Mouse (Mus musculus) brain, embryonic 18.5 days (tissue): ENCODE results near the gene Zbtb11.
A peak's percentile ranks its signal among the peaks of the same experiment; 100 is the strongest.

ENCODE experiments used
- DNase-seq: peaks from one replicate; pipeline ENCODE4 v3.0.0-alpha.2; 2012; ENCODE audit warnings: low read depth, low spot score

The Zbtb11 gene

GRCm38 (mm10) chr16:55970416-55970815 lies 3.3 kb upstream of the Zbtb11 start:
- DNase-seq, result no peak

DNA sequence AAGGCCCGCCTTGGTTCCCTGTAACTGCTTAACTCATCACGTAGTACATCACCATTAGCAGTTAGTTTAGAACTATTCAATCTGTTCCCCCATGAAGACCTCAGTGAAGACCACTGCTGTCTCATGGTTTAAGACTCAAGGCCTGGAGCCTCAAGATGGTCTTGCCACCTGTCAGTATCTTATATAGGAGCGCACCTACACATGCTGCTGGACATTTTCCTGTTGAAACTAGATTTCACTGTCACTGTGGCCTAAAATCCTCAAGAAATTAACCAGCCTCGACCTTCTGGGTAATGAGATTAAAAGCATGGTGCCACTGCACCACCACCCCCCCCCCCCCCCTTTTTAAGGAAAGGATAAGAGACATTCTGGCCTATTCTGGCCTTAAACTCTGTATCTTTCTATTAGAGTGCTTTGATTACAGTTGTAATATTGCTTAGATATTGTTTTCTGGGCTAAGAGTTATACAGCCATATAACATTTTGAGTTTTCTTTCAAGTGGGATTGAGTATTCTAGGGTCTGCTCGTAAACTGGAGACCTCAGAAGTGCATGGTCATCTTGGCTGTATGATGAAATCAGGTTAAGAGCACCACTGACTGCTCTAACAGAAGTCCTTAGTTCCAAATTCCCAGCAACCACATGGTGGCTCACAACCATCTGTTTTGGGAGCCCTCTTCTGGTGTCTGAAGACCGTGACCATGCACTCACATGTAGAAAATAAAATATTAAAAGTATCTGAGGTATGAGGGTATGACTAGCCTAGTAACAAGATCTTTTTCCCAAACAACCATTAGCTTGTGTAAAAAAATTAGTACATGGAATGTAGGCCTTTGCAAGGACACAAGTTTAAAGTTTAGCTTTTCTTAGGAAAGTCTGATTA lies 1.7 kb upstream of the Zbtb11 start:
- DNase-seq, result no peak

DNA sequence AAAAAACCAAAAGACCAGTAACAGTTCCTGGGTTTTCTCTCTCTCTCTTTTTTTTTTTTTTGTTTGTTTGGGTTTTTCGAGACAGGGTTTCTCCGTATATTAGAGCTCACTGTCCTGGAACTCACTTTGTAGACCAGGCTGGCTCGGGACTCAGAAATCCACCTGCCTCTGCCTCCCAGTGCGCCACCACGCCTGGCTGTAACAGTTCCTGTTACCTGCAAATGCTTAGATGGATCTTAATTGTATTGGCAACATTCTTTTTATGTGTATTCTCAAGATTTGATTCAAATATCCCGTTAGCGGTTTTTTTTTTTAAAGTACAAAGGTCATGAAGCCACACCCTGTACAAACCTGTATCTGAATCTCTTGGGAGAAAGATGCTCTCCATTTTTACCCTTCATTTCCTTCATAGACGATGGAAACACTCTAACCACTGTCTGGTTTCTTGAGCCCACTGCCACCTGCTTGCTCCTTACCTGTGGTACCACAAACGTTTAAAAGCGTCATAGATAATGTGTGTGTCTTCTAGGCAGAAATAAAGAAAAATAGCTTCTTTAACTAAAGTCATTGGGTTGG lies 969 bp upstream of the Zbtb11 start:
- DNase-seq, result no peak

DNA sequence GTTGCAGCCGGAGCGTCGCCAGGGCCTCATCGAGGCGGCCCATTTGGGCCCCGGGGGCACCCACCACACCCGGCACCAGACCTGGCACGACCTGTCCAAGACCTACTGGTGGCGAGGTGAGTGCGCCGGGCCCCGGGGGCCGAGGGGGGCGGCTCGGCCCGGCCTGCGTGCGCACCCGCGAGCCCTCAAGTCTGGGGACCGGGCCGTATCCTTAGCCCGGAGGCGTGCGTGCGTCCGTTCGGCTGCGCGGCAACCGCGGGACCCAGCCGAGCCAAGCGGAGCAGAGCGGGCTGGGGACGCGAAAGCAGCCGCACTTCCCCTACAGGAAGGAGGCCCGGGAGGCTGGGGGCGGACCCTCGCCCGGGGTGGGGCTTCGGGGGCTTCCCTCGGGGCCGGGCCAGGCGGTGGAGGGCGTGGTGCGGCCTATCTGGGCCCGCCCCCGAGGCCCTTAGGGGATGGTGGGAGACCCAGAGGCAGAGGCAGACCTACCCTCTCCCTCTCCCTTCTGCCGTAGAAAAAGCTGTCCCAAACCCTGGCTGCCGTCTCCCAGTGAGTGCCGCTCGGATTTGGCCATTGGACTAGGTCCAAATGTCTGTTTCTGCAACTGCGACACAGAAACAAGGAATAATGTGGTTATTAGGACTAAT lies 696 bp downstream of the Zbtb11 start:
- DNase-seq, result peak; percentile 66

GRCm38 (mm10) chr16:55974903-55975285 lies 1.2 kb downstream of the Zbtb11 start:
- DNase-seq, result no peak

DNA sequence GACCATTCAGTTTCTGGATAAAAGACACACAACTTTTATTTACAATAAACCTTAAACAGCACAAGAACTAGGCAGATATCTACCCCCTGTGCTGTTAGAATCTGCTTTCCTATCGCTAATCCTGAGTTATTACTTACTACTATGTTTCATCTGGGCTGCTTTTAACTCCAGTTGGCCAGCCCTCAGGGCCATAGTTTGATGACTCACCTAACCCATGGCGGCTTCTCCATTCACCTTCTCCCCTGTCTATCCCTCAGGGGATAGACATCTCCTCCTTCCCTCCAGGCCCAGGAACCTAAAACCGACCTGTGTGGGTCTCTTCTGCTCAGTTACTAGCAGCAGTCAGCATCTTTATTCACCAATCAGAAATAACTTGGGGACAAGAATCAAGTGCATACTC lies 12.3 kb downstream of the Zbtb11 start:
- DNase-seq, result no peak

- no peak for DNase-seq
These were observed 16.6 kb downstream of the Zbtb11 start for GRCm38 (mm10) chr16:55990311-55990710.

DNA sequence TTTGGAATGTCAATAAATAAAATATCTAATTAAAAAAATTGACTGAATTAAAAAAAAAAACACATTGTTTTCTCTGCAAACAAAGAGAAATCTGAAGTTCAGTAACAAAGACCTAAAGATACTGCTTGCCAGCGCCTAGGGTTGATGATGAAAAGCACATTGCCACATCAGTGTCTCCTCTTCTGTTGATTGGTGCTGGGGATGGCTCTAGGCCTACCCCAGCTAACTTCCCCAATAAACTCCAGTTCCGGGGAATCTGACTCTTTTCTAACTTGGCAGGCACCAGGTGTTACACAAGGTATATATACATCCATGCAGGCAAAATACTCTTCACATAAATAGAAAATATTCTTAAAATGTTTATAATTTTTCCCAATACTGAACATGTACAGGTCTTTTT lies 20.6 kb downstream of the Zbtb11 start:
- no peak for DNase-seq

DNA sequence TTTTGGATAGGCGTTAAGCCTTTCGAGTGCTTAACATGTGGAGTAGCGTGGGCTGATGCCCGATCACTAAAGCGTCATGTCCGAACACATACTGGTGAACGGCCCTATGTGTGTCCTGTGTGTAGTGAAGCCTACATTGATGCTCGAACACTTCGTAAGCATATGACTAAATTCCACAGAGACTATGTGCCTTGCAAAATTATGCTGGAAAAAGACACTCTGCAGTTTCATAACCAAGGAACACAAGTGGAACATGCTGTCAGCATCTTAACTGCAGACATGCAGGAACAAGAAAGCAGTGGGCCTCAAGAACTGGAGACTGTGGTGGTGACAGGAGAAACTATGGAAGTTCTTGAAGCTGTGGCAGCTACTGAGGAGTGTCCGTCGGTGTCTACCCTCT lies 33.1 kb downstream of the Zbtb11 start:
- DNase-seq, result no peak

GRCm38 (mm10) chr16:56008862-56009261 lies 35.2 kb downstream of the Zbtb11 start:
- no peak for DNase-seq

GRCm38 (mm10) chr16:56012789-56013743 lies 39.4 kb downstream of the Zbtb11 start:
- DNase-seq, result no peak

GRCm38 (mm10) chr16:56014076-56014475 lies 40.4 kb downstream of the Zbtb11 start:
- no peak for DNase-seq

DNA sequence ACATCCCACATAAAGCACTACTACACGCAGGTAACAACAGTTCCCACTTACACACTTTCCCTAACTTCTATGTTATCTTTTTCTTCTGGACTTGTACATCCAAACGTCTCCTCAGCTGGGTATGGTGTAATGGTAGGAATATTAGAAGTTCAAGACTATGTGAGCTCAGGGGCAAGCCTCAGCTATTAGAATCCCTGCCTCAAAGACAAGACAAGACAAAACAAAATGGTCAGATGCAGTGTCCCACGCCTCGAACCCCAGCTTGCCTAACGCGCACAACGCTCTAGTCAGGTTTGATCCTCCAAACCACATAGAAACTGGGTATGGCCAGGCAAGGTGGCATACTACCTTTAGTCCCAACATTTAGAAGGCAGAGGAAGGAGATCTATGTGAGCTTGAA lies 46.0 kb downstream of the Zbtb11 start:
- no peak for DNase-seq

DNA sequence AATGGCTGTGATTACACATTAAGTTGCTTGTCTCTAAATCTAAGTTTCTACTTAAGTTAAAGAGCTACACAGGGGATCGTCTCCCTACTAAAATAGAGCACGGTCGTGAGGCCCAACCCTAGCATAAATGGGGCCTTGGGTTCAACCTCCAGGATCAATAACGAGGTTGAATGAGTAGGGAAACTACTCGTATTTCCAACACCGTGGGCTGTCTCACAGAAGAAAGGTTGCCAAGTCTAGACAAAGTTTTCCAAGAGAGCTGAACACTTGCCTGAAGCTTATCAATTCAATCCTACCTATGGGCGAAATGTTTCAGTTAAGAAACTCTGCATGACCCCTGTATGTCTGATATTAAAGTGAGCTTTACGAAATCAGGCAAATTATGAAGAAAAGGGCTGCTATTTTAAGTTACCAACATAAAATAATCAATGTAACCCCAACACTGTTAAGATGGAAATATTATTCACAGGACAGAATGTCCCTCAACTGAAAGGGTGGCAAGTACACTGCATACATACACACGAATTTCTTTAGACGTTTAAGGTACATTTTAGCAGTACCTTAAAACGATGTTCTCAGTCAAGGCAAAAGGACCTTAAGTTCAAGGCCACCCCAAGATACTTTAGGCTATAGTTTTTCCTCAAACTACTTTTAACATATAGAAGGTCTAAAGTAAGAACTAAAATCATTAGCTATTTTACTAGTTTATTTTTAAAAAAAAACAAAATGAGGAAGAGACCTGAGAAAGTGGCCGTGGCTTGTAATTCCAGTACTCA lies 54.4 kb downstream of the Zbtb11 start:
- DNase-seq, result no peak

DNA sequence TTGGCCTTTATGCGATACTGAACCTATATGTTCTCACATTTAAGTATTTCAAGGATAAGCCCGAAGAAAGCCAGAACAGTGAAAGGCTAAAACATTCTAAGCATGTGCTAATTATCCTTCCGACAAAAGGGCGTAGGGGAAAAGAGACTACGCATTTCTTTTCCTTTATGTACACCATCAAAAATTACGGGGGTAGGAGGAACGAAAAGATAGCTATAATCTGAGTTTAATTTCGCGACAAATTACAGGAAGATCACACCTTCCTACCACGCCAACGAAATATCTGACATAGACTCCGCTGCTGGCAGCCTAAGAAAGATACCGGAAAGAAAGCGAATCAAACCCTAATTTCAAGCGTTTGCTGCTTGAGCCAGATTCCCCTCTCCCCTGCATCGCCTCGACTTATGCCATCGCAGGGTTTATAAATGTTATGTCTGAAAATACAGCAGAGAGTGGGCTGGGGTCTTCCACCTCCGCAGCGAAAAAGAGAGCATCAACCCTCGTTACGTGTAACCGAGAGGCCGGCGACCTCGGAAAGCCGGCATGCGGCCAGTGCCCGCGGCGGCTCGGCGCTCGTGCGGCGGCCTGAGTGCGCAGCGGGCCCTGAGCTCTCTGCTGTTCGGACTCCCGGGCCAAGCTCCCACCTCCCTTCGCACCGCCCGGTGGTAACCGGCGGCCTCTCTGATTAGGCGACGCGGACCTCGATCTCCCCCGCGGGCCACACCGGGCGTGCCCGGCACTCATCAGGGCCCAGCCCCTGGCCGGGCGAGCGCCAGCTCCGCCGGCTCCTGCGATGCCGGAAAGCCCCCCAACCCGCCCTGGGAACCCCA lies 55.3 kb downstream of the Zbtb11 start:
- no peak for DNase-seq

DNA sequence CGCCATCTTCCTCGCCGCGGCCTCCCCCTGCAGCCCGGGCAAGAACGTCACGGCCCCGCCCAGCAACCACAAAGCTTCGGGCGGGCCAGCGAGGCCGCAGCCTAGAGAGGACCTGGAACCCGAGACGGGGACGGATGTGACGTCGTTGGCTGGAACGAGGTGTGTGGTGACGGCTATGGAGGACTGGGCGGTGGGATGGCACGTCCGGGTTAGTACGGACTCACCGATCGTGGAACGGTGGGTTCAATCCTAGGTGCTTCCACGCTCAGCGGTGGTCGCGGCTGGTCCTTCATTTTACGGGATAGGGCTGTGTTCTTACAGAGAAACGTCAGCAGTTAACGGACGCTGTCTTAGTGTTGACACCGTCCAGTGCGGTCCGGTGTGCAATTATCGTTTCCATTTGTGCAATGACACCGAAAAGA lies 56.0 kb downstream of the Zbtb11 start, which contains the start of gene Pcnp:
Pcnp (minus strand) TSS at position 79 of the 422 bp plus-strand sequence.
- DNase-seq, result peak; percentile 93

DNA sequence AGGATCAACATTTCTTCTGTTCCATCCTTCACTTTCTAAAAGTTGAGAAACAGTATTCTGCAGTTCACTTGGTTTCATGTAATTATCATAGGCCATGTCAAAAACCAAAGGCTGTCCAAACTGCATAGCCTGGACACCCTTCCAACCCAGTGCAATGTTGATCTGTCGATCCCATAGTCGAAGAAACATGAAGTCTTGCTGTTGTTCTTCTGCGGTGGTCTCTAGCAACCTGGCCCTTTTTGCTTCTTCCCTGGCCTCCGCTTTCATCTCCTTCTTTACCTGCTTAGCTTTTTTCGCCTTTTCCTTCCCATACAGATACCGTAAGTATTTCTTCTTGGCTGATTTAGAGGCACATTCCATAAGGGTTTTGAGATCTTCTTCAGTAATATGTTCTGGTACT lies 60.9 kb downstream of the Zbtb11 start:
- DNase-seq, result no peak

DNA sequence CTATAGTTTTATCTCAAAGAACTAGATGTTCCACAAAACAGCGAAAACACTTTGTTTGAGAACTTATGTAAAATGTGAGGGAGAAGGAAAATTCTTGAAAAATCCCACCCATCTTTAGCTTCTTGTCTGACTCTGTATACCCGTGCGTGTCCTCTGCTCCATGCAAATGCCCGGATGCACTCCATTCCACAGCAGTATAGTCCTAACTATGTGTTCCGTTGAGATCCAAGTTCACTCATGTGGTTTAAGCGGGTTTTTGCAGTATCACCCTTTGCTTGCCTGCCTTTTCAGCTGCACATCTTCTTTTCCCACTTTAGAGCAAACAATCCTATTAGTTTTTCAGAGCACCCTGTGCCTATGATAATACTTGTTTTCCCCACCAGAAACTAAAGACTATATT lies 62.8 kb downstream of the Zbtb11 start:
- no peak for DNase-seq

DNA sequence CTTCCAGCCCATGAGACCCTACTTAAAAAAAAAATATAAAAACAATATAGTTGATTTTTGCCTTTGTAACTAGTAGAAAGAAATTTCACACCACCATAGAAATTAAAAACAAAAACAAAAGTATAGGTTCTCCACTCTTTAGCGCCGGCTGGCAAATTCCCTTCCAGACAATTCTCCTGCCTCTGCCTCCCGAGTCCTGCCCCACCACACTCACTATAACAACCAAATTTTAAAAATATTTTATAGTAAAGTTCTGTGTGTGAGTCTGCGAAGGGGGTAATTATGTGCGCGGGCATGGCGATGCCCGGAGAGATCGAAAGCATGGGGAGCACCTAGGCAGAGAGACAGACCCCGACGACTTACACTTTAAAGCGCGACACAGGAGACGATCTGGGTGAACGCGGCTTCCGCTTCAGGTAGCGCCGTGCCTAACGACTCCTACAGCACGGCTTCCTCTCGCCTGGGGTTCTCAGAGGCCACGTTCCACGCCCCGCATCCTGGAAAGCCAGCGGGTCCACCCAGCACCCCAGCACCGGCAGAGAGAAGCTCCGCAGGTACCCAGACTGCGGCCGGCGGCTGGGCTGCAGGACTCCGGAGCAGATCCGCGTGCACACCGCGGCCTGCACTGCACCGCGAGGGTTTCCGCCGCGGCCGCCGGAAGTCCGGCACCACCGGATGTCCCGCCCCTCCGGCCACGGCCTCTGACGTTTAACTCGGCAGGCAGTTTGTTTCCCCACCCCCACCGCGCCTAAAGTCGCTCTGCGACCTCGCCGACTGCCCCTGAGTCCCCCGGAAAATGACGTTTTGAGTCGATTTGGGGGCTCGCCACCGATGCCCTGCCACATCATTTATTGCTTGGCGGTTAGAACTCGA lies 63.7 kb downstream of the Zbtb11 start, which contains the start of gene Trmt10c:
Trmt10c (minus strand) TSS at position 682 of the 873 bp plus-strand sequence.
- DNase-seq, result peak; percentile 76
